Mouse (Mus musculus) kidney, embryonic 14.5 days (tissue): Measurements from ENCODE around the gene Tagap. TPM values are rescaled to one million over a fixed set of nuclear protein-coding genes. Genes with fewer than 3 reads are reported as not detected.

Source experiments
- ATAC-seq: fragments of 200-750 bp; cut with Nextera tagmentation; 2 replicates; pipeline ENCODE4 v1.8.0; 2017; ENCODE audit warnings: moderate number of reproducible peaks, mild to moderate bottlenecking, moderate TSS enrichment, moderate library complexity; ENCODE audit not compliant: low FRiP score, low TSS enrichment
- H3K27ac ChIP-seq: fragments of 300-500 bp; sonication (generic); 2 replicates; pipeline ENCODE4 v1.5.1; 2014; ENCODE audit warnings: low read depth, mild to moderate bottlenecking, low read length, moderate library complexity, mixed read lengths
- H3K27me3 ChIP-seq: fragments of 300-500 bp; sonication (generic); 2 replicates; pipeline ENCODE4 v1.6.1; 2014; ENCODE audit warnings: mild to moderate bottlenecking, low read length; ENCODE audit not compliant: control insufficient read depth, insufficient read depth
- H3K36me3 ChIP-seq: fragments of 300-500 bp; sonication (generic); 2 replicates; pipeline ENCODE4 v1.6.1; 2014; ENCODE audit warnings: low read length, mixed read lengths; ENCODE audit not compliant: control insufficient read depth, insufficient read depth
- H3K4me1 ChIP-seq: fragments of 300-500 bp; sonication (generic); 2 replicates; pipeline ENCODE4 v1.6.1; 2014; ENCODE audit warnings: low read length, mixed read lengths; ENCODE audit not compliant: control insufficient read depth, insufficient read depth
- H3K4me2 ChIP-seq: fragments of 300-500 bp; sonication (generic); replicated peaks from 2 replicates; pipeline ENCODE4 v1.6.1; 2014; ENCODE audit warnings: low read depth, mild to moderate bottlenecking, low read length
- H3K4me3 ChIP-seq: fragments of 300-500 bp; sonication (generic); 2 replicates; pipeline ENCODE4 v1.5.1; 2014; ENCODE audit warnings: mild to moderate bottlenecking, low read length
- H3K9ac ChIP-seq: fragments of 300-500 bp; sonication (generic); 2 replicates; pipeline ENCODE4 v1.6.1; 2014; ENCODE audit warnings: low read depth, mild to moderate bottlenecking, low read length, moderate library complexity
- H3K9me3 ChIP-seq: fragments of 300-500 bp; sonication (generic); 2 replicates; pipeline ENCODE4 v1.6.1; 2016; ENCODE audit warnings: low read length; ENCODE audit not compliant: control insufficient read depth
- WGBS: fragments of 180-500 bp; shearing (Covaris S2); extraction: QIAGEN DNeasy Blood & Tissue Kit; methylation state at CpG from one replicate; pipeline ENCODE4 v1.1.7; 2014; 5-methylcytosine and 5-hydroxymethylcytosine counted together
- polyA plus RNA-seq: library from polyadenylated mRNA; unstranded; fragments of >200 nt; fragmentation: Nextera tagmentation; extraction: Ambion mirVana; gene quantifications from 2 replicates; pipeline ENCODE4 v1.2.1, GENCODE M21; 2014

The Tagap gene
- polyA plus RNA-seq, 1 experiment from 2014 or later: 0.93 TPM

DNA sequence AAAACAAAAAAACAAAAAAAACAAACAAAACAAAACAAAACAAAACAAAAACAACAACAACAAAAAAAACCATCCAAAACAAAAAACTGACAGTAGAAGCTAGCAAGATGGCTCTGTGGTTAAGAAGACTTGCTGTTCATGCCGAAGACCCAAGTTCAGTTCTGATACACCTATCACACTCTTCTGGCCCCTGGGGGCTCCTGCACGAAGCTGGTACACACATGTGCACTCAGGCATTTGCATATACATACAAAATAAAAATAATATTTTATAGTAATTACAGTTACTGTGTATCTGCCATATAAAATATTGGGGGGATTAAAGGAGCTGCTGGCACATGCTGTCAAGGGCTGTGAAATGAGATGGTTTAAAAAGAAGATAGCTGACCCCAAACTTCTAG lies 24.3 kb upstream of the Tagap start:
- no peak for ATAC-seq
- Histone ChIP-seq H3K9ac (no peak overlapping the region), H3K4me3 (no peak overlapping the region), H3K27me3 (no peaks in the 10 kb centered on the region), H3K27ac (no peak overlapping the region), H3K4me1 (no peaks in the 10 kb centered on the region), H3K4me2 (no peak overlapping the region), H3K9me3 (no peaks in the 10 kb centered on the region), H3K36me3 (no peaks in the 10 kb centered on the region)
- 82% methylated on average over 2 of the region's 2 CpGs for WGBS

DNA sequence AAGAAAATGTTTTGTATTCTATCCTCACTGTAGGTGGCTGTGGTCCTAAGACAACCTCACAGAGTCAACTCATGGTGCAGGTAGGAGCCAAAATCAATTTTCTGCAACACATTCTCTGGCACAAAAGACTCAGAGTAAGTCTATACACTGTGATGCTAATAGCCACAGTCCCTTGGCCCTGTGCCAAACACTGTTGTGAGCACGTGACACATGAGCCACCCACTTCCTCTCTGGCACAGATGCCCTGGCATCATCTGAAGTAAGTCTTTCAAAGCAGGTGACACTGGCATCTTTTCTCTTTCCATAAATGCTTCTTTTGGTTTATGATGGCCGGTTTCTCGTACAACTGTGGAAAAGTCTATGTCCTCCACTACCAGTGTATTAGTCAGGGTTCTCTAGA lies 23.4 kb upstream of the Tagap start:
- no peaks in the 10 kb centered on the region for H3K27me3 ChIP-seq
- no peaks in the 10 kb centered on the region for H3K36me3 ChIP-seq
- ATAC-seq: no peak
- no peaks in the 10 kb centered on the region for H3K9me3 ChIP-seq
- 81% methylated on average over 3 of the region's 3 CpGs for WGBS
- no peak overlapping the region for H3K9ac ChIP-seq
- no peaks in the 10 kb centered on the region for H3K4me1 ChIP-seq
- H3K27ac ChIP-seq: no peak overlapping the region
- H3K4me2 ChIP-seq: no peak overlapping the region
- no peak overlapping the region for H3K4me3 ChIP-seq

DNA sequence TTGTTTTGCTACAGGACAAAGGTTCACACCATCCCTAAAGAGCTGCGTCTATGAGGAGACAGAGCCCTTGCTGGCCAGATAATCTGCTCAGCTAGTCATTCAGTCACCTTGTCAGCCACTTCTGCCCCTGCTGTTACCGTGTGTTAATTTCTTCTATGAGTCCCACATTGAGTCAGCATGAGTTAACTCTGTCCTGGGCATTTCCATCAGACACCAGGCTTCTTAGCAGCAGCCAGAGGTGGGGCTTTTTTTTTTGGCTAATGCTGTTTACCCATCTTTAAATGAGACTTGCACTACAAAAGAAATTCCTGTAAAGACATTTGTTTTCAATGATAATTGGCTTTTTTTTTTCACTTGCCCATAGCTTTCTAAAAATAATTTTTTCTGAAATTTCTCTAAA lies 20.8 kb upstream of the Tagap start:
- no peaks in the 10 kb centered on the region for H3K9me3 ChIP-seq
- WGBS: 50% methylated on average over 2 of the region's 2 CpGs
- no peak overlapping the region for H3K27ac ChIP-seq
- no peak overlapping the region for H3K4me3 ChIP-seq
- no peaks in the 10 kb centered on the region for H3K4me1 ChIP-seq
- H3K9ac ChIP-seq: no peak overlapping the region
- no peaks in the 10 kb centered on the region for H3K27me3 ChIP-seq
- no peak overlapping the region for H3K4me2 ChIP-seq
- ATAC-seq: no peak
- no peaks in the 10 kb centered on the region for H3K36me3 ChIP-seq

DNA sequence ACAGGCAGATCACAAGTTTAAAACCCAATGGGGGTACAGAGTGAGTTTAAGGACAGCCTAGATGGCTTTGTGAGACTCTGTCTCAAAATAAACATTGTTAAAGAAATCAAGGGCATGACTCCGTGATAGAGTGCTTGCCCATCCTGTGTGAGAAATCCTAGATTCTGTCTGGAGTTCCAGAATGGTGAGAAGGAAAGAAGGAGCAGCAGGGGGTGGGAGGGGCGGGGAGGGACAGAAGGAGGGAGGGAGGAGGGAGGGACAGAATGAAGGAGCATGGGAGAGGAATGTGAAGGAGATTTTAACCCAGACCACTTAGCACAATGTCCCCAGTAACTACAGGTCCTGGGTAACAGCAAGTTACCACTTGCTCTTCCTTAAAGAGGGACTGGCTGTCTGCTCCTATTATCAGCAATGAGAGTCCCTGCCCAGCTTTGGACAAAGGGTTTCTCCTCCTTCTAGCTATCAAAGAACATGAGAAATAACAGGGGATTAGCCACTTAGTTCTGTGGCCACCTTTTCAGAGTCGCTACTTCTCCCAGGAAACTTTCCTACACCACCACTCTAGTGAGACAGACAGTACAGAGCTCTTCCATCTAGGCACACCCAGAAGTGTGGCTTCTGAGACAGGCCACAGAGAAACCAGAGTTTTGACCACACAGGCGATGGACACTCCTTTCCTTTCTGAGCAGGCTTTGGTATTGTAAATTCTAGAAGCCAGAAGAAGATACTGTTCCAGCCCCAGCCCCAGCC lies 19.7 kb upstream of the Tagap start:
- Histone ChIP-seq H3K36me3 (no peaks in the 10 kb centered on the region), H3K27me3 (no peaks in the 10 kb centered on the region), H3K9ac (no peak overlapping the region), H3K27ac (no peak overlapping the region), H3K4me1 (no peaks in the 10 kb centered on the region), H3K4me3 (no peak overlapping the region), H3K4me2 (no peak overlapping the region), H3K9me3 (peaks cover 2% of the 10 kb centered on the region; the same call in 1 of the 2 replicates)
- 54% methylated on average over 4 of the region's 4 CpGs for WGBS
- ATAC-seq: no peak

DNA sequence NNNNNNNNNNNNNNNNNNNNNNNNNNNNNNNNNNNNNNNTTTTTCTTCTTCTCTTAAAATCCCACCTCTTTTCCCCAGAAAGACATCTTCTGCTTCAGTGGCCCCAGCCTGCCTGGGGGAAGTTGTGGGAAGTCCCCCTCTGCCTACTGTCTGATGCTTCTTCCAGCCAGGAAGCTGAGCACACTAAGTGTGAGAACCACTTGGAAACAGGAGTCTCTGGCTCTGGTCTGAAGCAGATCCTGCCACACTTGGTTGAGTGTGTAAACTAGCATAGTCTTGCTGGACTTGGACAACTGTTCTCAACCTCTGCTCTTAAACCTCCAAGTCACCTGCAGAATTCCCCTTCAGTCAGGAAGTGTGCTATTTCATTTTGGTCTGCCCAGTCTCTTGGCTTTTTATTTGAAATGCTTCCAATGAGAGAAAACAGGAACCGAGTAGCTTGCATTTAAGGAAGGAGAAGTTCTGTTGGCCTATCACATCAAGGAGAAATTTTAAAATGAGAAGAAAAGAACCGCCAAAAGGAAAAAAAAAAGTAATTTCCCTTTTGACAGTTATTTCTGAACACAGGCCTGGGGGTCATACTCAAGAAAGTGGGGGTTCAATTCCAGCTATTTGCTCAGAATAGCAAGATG lies 11.1 kb upstream of the Tagap start:
- no peak overlapping the region for H3K4me3 ChIP-seq
- H3K27ac ChIP-seq: no peak overlapping the region
- no peak overlapping the region for H3K4me2 ChIP-seq
- H3K27me3 ChIP-seq: no peaks in the 10 kb centered on the region
- no peak for ATAC-seq
- peaks cover 5% of the 10 kb centered on the region; the same call in 1 of the 2 replicates for H3K9me3 ChIP-seq
- 82% methylated on average over 2 of the region's 2 CpGs for WGBS
- no peak overlapping the region for H3K9ac ChIP-seq
- H3K4me1 ChIP-seq: peaks cover 27% of the 10 kb centered on the region
- H3K36me3 ChIP-seq: no peaks in the 10 kb centered on the region

DNA sequence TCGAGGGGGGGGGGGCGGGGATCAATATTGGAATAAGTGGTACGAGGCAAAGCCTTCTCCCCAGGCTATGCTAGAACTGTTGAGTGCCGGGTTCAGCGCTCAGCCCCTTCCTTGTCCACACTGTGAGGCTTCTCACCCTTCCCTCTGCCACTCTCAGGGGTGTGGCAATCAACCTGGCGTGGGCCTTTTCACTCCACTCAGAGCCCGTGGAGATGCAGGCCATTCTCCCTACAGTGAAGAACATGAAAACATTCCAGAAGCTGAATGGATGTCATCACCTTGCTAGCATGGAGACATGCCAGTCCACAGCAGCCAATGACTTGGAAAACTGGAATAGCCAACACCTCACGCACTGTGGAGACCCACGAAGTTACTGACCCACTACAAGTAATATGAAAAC lies 10.0 kb upstream of the Tagap start:
- H3K27ac ChIP-seq: no peak overlapping the region
- no peak overlapping the region for H3K4me2 ChIP-seq
- H3K9me3 ChIP-seq: peaks cover 5% of the 10 kb centered on the region; the same call in 1 of the 2 replicates
- no peak overlapping the region for H3K9ac ChIP-seq
- no peak for ATAC-seq
- 76% methylated on average over 9 of the region's 9 CpGs for WGBS
- no peaks in the 10 kb centered on the region for H3K36me3 ChIP-seq
- no peaks in the 10 kb centered on the region for H3K27me3 ChIP-seq
- no peak overlapping the region for H3K4me3 ChIP-seq
- H3K4me1 ChIP-seq: peaks cover 37% of the 10 kb centered on the region

DNA sequence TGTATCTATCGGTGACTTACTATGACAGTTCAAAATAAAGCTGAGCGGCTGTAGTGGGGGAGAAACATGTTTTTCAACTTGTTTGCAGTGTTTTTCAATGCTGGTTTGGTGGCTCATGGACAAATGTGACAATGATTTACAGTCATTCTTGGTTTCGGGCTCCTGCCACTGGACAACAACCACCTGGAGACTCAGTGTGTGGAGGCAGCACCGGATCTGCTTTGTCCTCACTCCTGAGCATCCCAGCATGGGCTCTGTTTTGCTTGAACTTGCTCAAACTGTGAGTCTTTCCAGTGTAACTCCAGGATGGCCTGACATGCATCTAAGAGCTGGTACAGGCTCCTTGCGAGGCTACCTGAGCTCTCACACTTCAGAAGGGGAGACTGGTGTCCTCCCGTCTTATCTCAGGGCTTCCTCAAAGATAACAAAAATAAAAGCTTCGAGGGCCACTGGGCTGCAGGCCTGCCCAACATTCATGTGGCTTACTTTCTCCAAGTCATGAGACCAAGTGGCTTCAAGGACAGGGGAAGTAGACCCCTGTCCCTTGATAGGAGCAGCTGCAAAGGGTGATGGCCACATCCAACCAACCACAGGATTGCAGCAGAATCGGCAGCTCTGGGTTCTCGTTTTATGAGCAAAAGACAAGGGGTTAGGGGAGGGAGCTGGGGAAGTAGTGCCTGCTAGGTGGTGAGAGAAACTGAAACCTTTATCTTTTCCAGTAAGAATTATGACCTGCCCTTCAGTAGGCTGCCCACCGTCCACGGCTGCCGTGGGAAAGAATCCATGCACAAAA lies 8.8 kb upstream of the Tagap start:
- Histone ChIP-seq H3K27me3 (no peaks in the 10 kb centered on the region), H3K4me2 (no peak overlapping the region), H3K27ac (no peak overlapping the region), H3K9me3 (no peaks in the 10 kb centered on the region), H3K36me3 (no peaks in the 10 kb centered on the region), H3K4me1 (peaks cover 37% of the 10 kb centered on the region), H3K9ac (no peak overlapping the region), H3K4me3 (no peak overlapping the region)
- ATAC-seq: no peak
- WGBS: 22% methylated on average over 12 of the region's 12 CpGs

DNA sequence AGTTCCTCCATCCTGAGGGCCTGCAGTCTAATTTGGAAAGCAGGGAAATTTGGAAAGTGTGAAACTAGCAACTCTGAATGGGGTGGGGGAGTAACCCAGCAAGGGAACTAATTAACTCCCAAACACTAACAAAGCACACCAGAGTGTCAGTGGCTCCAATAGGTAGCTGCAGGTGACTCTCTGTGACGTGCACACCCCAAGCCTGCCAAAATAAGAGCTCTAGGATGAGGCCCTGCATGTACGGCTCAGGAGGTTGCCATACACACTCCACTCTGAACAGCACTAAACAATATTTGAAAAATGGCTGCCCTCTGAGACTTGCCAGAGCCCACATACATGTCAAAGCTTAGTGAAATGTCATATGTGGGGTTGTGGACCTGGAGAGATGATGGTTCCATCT lies 7.4 kb upstream of the Tagap start:
- 0 out of 2 replicates have a peak, but pooled peaks have one; percentile 18 for ATAC-seq
- 52% methylated on average over 2 of the region's 2 CpGs for WGBS
- H3K27me3 ChIP-seq: no peaks in the 10 kb centered on the region
- H3K4me2 ChIP-seq: no peak overlapping the region
- H3K36me3 ChIP-seq: no peaks in the 10 kb centered on the region
- no peak overlapping the region for H3K9ac ChIP-seq
- no peaks in the 10 kb centered on the region for H3K9me3 ChIP-seq
- peak overlapping the region; percentile 43; the same call in 1 of the 2 replicates for H3K27ac ChIP-seq
- H3K4me1 ChIP-seq: peaks cover 37% of the 10 kb centered on the region
- H3K4me3 ChIP-seq: no peak overlapping the region

DNA sequence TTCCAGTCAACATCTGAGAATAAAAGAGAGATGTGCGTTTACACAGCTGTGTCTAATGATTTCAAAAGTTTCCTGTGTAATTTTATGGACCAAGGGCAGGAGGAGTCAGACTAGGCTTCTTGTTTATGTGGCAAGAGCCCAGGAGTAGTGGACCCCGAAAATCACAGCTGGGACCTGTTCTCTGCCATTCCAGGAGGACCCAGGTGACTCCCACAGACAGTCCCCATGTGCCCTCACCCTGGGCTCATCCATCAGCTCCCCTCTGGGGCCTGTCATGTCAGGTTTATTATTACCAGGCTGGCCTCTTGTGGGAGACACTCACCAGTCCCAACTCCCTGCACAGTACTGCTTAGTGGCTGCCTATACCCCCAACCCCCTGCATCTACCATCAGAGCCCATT lies 6.6 kb upstream of the Tagap start:
- H3K4me3 ChIP-seq: no peak overlapping the region
- H3K9me3 ChIP-seq: no peaks in the 10 kb centered on the region
- H3K4me1 ChIP-seq: peaks cover 37% of the 10 kb centered on the region
- no peak overlapping the region for H3K9ac ChIP-seq
- ATAC-seq: peak; percentile 85
- H3K27ac ChIP-seq: peak overlapping the region; percentile 43; the same call in 1 of the 2 replicates
- no peaks in the 10 kb centered on the region for H3K36me3 ChIP-seq
- H3K4me2 ChIP-seq: no peak overlapping the region
- 27% methylated on average over 2 of the region's 2 CpGs for WGBS
- no peaks in the 10 kb centered on the region for H3K27me3 ChIP-seq
